Mouse (Mus musculus): ENCODE measurements at regions not wholly inside any gene's neighbourhood (a gene's known extent, or its start where the extent isn't known, plus 50 kb on each side); places are given as distances from the start of the nearest gene placed in this dataset.

GRCm38 (mm10) chr12:106796596-106796995 is 691.8 kb upstream of the 3110018I06Rik start:
- Histone ChIP-seq H3K4me3 (no peak overlapping the region), H3K4me1 (peaks cover 12% of the 10 kb centered on the region), H3K36me3 (replicated peaks) (no peaks in the 10 kb centered on the region), H3K27me3 (ENCODE audit: poor library complexity, severe bottlenecking) (no peaks in the 10 kb centered on the region), H3K9me3 (no peaks in the 10 kb centered on the region), H3K27ac (peak overlapping the region; percentile 74)
- whole genome bisulfite sequencing: 66% methylated on average over 7 of the region's 7 CpGs
- peak; percentile 24 for DNase-seq (ENCODE audit: extremely low spot score, low spot score)

- Histone ChIP-seq H3K36me3 (replicated peaks) (no peaks in the 10 kb centered on the region), H3K4me3 (no peak overlapping the region), H3K4me1 (no peaks in the 10 kb centered on the region), H3K27me3 (ENCODE audit: poor library complexity, severe bottlenecking) (no peaks in the 10 kb centered on the region), H3K9me3 (no peaks in the 10 kb centered on the region), H3K27ac (no peak overlapping the region)
- 77% methylated on average over 6 of the region's 6 CpGs for whole genome bisulfite sequencing
- DNase-seq (ENCODE audit: extremely low spot score, low spot score): no peak
These were observed 668.7 kb upstream of the 3110018I06Rik start for GRCm38 (mm10) chr12:106819736-106820135.

- peaks cover 2% of the 10 kb centered on the region for H3K27me3 ChIP-seq (ENCODE audit: poor library complexity, severe bottlenecking)
- no peak for DNase-seq (ENCODE audit: extremely low spot score, low spot score)
- H3K9me3 ChIP-seq: no peaks in the 10 kb centered on the region
- H3K36me3 ChIP-seq (replicated peaks): no peaks in the 10 kb centered on the region
- H3K27ac ChIP-seq: no peak overlapping the region
- H3K4me3 ChIP-seq: no peak overlapping the region
- 91% methylated on average over 4 of the region's 4 CpGs for WGBS
- peaks cover 8% of the 10 kb centered on the region for H3K4me1 ChIP-seq
These were observed 666.1 kb upstream of the 3110018I06Rik start for GRCm38 (mm10) chr12:106822311-106822710.

GRCm38 (mm10) chr12:106828542-106828941 is 659.9 kb upstream of the 3110018I06Rik start:
- WGBS: 3% methylated on average over 3 of the region's 3 CpGs
- no peak overlapping the region for H3K4me3 ChIP-seq
- peaks cover 45% of the 10 kb centered on the region for H3K4me1 ChIP-seq
- peaks cover 32% of the 10 kb centered on the region for H3K27me3 ChIP-seq (ENCODE audit: poor library complexity, severe bottlenecking)
- DNase-seq (ENCODE audit: extremely low spot score, low spot score): no peak
- H3K9me3 ChIP-seq: no peaks in the 10 kb centered on the region
- no peaks in the 10 kb centered on the region for H3K36me3 ChIP-seq (replicated peaks)
- peak overlapping the region; percentile 74 for H3K27ac ChIP-seq

- no peaks in the 10 kb centered on the region for H3K9me3 ChIP-seq
- DNase-seq (ENCODE audit: extremely low spot score, low spot score): peak; percentile 46
- H3K36me3 ChIP-seq (replicated peaks): no peaks in the 10 kb centered on the region
- H3K27me3 ChIP-seq (ENCODE audit: poor library complexity, severe bottlenecking): peaks cover 32% of the 10 kb centered on the region
- peak overlapping the region; percentile 74 for H3K27ac ChIP-seq
- peaks cover 49% of the 10 kb centered on the region for H3K4me1 ChIP-seq
- WGBS: 6% methylated on average over 9 of the region's 9 CpGs
- no peak overlapping the region for H3K4me3 ChIP-seq
These were observed 659.1 kb upstream of the 3110018I06Rik start for GRCm38 (mm10) chr12:106829323-106829722.

- Histone ChIP-seq H3K9me3 (no peaks in the 10 kb centered on the region), H3K4me3 (no peak overlapping the region), H3K36me3 (replicated peaks) (no peaks in the 10 kb centered on the region), H3K4me1 (peaks cover 34% of the 10 kb centered on the region), H3K27me3 (ENCODE audit: poor library complexity, severe bottlenecking) (0 out of 2 replicates have a peak, but pooled peaks cover 10% of the 10 kb centered on the region), H3K27ac (peak overlapping the region; percentile 44; the same call in 1 of the 2 replicates)
- no peak for DNase-seq (ENCODE audit: extremely low spot score, low spot score)
- 71% methylated on average over 3 of the region's 3 CpGs for WGBS
These were observed 653.2 kb upstream of the 3110018I06Rik start for GRCm38 (mm10) chr12:106835241-106835640.

GRCm38 (mm10) chr12:106839618-106840017 is 648.8 kb upstream of the 3110018I06Rik start:
- no peak overlapping the region for H3K4me3 ChIP-seq
- peak overlapping the region; percentile 79 for H3K27ac ChIP-seq
- peak; percentile 48 for DNase-seq (ENCODE audit: extremely low spot score, low spot score)
- WGBS: 13% methylated on average over 5 of the region's 5 CpGs
- H3K36me3 ChIP-seq (replicated peaks): no peaks in the 10 kb centered on the region
- H3K27me3 ChIP-seq (ENCODE audit: poor library complexity, severe bottlenecking): peaks cover 27% of the 10 kb centered on the region
- peaks cover 50% of the 10 kb centered on the region for H3K4me1 ChIP-seq
- no peaks in the 10 kb centered on the region for H3K9me3 ChIP-seq

- Histone ChIP-seq H3K36me3 (replicated peaks) (no peaks in the 10 kb centered on the region), H3K9me3 (no peaks in the 10 kb centered on the region), H3K27me3 (ENCODE audit: poor library complexity, severe bottlenecking) (peaks cover 27% of the 10 kb centered on the region), H3K27ac (peak overlapping the region; percentile 79), H3K4me1 (peaks cover 46% of the 10 kb centered on the region), H3K4me3 (peak overlapping the region; percentile 16)
- DNase-seq (ENCODE audit: extremely low spot score, low spot score): no peak
- WGBS: 48% methylated on average over 9 of the region's 9 CpGs
These were observed 648.2 kb upstream of the 3110018I06Rik start for GRCm38 (mm10) chr12:106840150-106840651.

- H3K36me3 ChIP-seq (replicated peaks): no peaks in the 10 kb centered on the region
- H3K4me1 ChIP-seq: peaks cover 44% of the 10 kb centered on the region
- no peaks in the 10 kb centered on the region for H3K9me3 ChIP-seq
- 58% methylated on average over 8 of the region's 8 CpGs for WGBS
- no peak overlapping the region for H3K4me3 ChIP-seq
- DNase-seq (ENCODE audit: extremely low spot score, low spot score): no peak
- H3K27ac ChIP-seq: peak overlapping the region; percentile 79
- H3K27me3 ChIP-seq (ENCODE audit: poor library complexity, severe bottlenecking): peaks cover 27% of the 10 kb centered on the region
These were observed 646.4 kb upstream of the 3110018I06Rik start for GRCm38 (mm10) chr12:106841996-106842395.

GRCm38 (mm10) chr12:106842396-106842795 is 646.0 kb upstream of the 3110018I06Rik start:
- H3K36me3 ChIP-seq (replicated peaks): no peaks in the 10 kb centered on the region
- no peaks in the 10 kb centered on the region for H3K9me3 ChIP-seq
- H3K4me1 ChIP-seq: peaks cover 44% of the 10 kb centered on the region
- H3K4me3 ChIP-seq: no peak overlapping the region
- 46% methylated on average over 8 of the region's 8 CpGs for WGBS
- no peak for DNase-seq (ENCODE audit: extremely low spot score, low spot score)
- H3K27me3 ChIP-seq (ENCODE audit: poor library complexity, severe bottlenecking): peaks cover 27% of the 10 kb centered on the region
- H3K27ac ChIP-seq: peak overlapping the region; percentile 79

GRCm38 (mm10) chr12:106851666-106852065 is 636.8 kb upstream of the 3110018I06Rik start:
- Histone ChIP-seq H3K36me3 (replicated peaks) (no peaks in the 10 kb centered on the region), H3K4me3 (no peak overlapping the region), H3K4me1 (peaks cover 22% of the 10 kb centered on the region), H3K27me3 (ENCODE audit: poor library complexity, severe bottlenecking) (peaks cover 16% of the 10 kb centered on the region), H3K27ac (no peak overlapping the region), H3K9me3 (no peaks in the 10 kb centered on the region)
- WGBS: 72% methylated on average over 4 of the region's 4 CpGs
- DNase-seq (ENCODE audit: extremely low spot score, low spot score): no peak

GRCm38 (mm10) chr12:106852736-106853135 is 635.7 kb upstream of the 3110018I06Rik start:
- WGBS: 87% methylated on average over 8 of the region's 8 CpGs

GRCm38 (mm10) chr12:106853711-106854240 is 634.7 kb upstream of the 3110018I06Rik start:
- H3K4me3 ChIP-seq: no peak overlapping the region
- peak overlapping the region; percentile 51; the same call in 1 of the 2 replicates for H3K27ac ChIP-seq
- H3K4me1 ChIP-seq: peaks cover 22% of the 10 kb centered on the region
- WGBS: 48% methylated on average over 11 of the region's 11 CpGs
- H3K36me3 ChIP-seq (replicated peaks): no peaks in the 10 kb centered on the region
- no peaks in the 10 kb centered on the region for H3K9me3 ChIP-seq
- peaks cover 22% of the 10 kb centered on the region for H3K27me3 ChIP-seq (ENCODE audit: poor library complexity, severe bottlenecking)
- DNase-seq (ENCODE audit: extremely low spot score, low spot score): peak; percentile 25

More at GRCm38 (mm10) chr12:106852736-106853135, 635.7 kb upstream of the 3110018I06Rik start:
- H3K4me1 ChIP-seq: peaks cover 22% of the 10 kb centered on the region
- H3K9me3 ChIP-seq: no peaks in the 10 kb centered on the region
- DNase-seq (ENCODE audit: extremely low spot score, low spot score): no peak
- peaks cover 22% of the 10 kb centered on the region for H3K27me3 ChIP-seq (ENCODE audit: poor library complexity, severe bottlenecking)
- H3K27ac ChIP-seq: no peak overlapping the region
- no peaks in the 10 kb centered on the region for H3K36me3 ChIP-seq (replicated peaks)
- no peak overlapping the region for H3K4me3 ChIP-seq

Measured in forebrain, embryonic 10.5 days (tissue).